Mouse (Mus musculus) heart, embryonic 12.5 days (tissue): ENCODE data around the gene Lrrc8d. TPM values are rescaled to one million over a fixed set of nuclear protein-coding genes. Genes with fewer than 3 reads are reported as not detected.

Experiments used
- ATAC-seq: fragments of 200-750 bp; cut with Nextera tagmentation; 2 replicates; pipeline ENCODE4 v1.8.0; 2017; ENCODE audit warnings: moderate TSS enrichment, moderate library complexity; ENCODE audit not compliant: insufficient number of reproducible peaks, low FRiP score
- H3K27ac ChIP-seq: fragments of 300-500 bp; sonication (generic); 2 replicates; pipeline ENCODE4 v1.5.1; 2016; ENCODE audit warnings: mild to moderate bottlenecking, moderate library complexity; ENCODE audit not compliant: poor library complexity, severe bottlenecking
- H3K27me3 ChIP-seq: fragments of 300-500 bp; sonication (generic); replicated peaks from 2 replicates; pipeline ENCODE4 v1.6.1; 2016; ENCODE audit warnings: mild to moderate bottlenecking, moderate library complexity
- H3K36me3 ChIP-seq: fragments of 300-500 bp; sonication (generic); 2 replicates; pipeline ENCODE4 v1.6.1; 2016; ENCODE audit warnings: mild to moderate bottlenecking, moderate library complexity
- H3K4me1 ChIP-seq: fragments of 300-500 bp; sonication (generic); replicated peaks from 2 replicates; pipeline ENCODE4 v1.6.1; 2016; ENCODE audit warnings: mild to moderate bottlenecking
- H3K4me2 ChIP-seq: fragments of 300-500 bp; sonication (generic); 2 replicates; pipeline ENCODE4 v1.6.1; 2016; ENCODE audit warnings: mild to moderate bottlenecking, moderate library complexity
- H3K4me3 ChIP-seq: fragments of 300-500 bp; sonication (generic); 2 replicates; pipeline ENCODE4 v1.5.1; 2016; ENCODE audit warnings: mild to moderate bottlenecking
- H3K9ac ChIP-seq: fragments of 300-500 bp; sonication (generic); 2 replicates; pipeline ENCODE4 v1.6.1; 2016; ENCODE audit warnings: mild to moderate bottlenecking, moderate library complexity
- H3K9me3 ChIP-seq: fragments of 300-500 bp; sonication (generic); replicated peaks from 2 replicates; pipeline ENCODE4 v1.6.1; 2016; ENCODE audit warnings: mild to moderate bottlenecking, moderate library complexity
- WGBS: fragments of 180-500 bp; shearing (Covaris S2); methylation state at CpG from one replicate; pipeline ENCODE4 v1.1.7; 2016; 5-methylcytosine and 5-hydroxymethylcytosine counted together
- polyA plus RNA-seq: library from polyadenylated mRNA; unstranded; fragments of >200 nt; fragmentation: Nextera tagmentation; extraction: Ambion mirVana; gene quantifications from 2 replicates; pipeline ENCODE4 v1.2.1, GENCODE M21; 2016

The Lrrc8d gene
- polyA plus RNA-seq, 1 experiment from 2014 or later = 10.7 TPM

DNA sequence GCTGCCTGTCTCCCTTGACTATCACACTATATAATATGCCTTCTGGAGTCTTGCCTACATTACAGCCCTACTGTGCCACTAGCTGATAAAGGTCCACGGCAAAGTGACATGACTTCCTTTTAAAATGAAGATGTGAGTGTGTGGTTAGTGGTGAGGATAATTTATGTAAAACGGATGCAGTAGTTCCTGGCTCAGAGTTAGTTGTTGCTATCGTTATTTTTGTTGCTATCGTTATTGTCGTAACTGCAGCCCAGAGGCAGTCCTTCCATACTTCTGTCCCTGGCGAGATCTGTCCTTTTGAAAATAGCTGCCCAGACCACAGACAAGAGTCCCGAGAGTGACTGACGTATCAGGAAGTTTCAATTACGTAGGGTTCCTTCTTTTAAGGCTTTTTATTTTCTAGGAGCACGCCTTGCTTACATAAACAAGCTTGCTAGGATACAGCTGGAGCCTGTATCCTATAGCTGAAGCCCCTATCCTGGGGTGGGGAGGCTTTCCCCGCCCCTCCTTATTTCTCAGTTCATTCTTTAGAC lies 18.4 kb downstream of the Lrrc8d start:
- no peak overlapping the region for H3K9ac ChIP-seq
- no peak overlapping the region for H3K4me2 ChIP-seq
- 0 out of 2 replicates have a peak, but pooled peaks cover 4% of the 10 kb centered on the region for H3K9me3 ChIP-seq
- 64% methylated on average over 11 of the region's 11 CpGs for WGBS
- H3K27ac ChIP-seq = no peak overlapping the region
- peaks cover 35% of the 10 kb centered on the region for H3K4me1 ChIP-seq
- peaks cover 54% of the 10 kb centered on the region for H3K27me3 ChIP-seq
- no peak overlapping the region for H3K4me3 ChIP-seq
- H3K36me3 ChIP-seq = no peaks in the 10 kb centered on the region
- ATAC-seq = no peak

DNA sequence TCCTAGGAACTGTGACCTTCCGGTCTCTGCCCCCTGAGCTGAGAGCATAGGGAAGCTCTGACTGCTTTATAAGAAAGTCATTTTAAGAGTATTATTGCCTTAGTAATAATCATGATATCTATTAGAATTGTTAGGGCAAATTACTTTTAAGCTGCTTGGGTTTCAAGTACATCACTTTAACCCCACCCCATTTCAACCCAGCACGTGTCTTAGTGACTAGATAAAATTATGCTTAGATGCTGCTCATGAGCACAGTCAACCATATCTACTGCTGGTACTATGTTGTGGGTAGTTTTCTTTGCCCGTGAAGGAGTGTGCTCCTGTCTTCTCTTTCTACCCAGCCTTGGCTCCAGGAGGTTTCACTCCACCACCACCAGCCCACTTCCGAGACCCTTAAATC lies 21.5 kb downstream of the Lrrc8d start:
- Histone ChIP-seq H3K36me3 (no peaks in the 10 kb centered on the region), H3K4me2 (no peak overlapping the region), H3K4me3 (no peak overlapping the region), H3K27me3 (peaks cover 28% of the 10 kb centered on the region), H3K27ac (no peak overlapping the region), H3K9me3 (0 out of 2 replicates have a peak, but pooled peaks cover 4% of the 10 kb centered on the region), H3K4me1 (peaks cover 22% of the 10 kb centered on the region), H3K9ac (no peak overlapping the region)
- 85% methylated on average over 4 of the region's 4 CpGs for WGBS
- no peak for ATAC-seq

DNA sequence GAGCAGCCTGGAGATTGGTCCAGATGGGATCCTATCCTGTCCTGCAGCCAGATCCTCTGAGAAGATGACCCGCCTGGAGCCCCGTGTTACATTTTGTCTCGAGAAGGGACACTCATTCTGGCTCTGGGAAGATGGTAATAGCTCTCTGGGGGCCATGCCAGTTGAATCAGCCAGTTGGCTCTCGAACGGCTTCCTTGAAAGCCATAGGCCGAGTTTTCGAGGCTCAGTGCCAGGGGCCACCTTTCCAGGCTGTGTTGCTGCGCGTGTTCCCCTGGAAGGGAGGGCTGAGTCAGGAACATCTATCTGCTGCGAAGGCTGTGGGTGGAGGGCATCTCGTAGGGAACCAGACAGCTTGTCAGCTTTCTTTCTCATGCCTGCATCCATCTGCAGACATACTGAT lies 23.0 kb downstream of the Lrrc8d start:
- Histone ChIP-seq H3K36me3 (no peaks in the 10 kb centered on the region), H3K4me2 (no peak overlapping the region), H3K9ac (no peak overlapping the region), H3K4me3 (no peak overlapping the region), H3K9me3 (0 out of 2 replicates have a peak, but pooled peaks cover 4% of the 10 kb centered on the region), H3K27me3 (peaks cover 22% of the 10 kb centered on the region), H3K27ac (no peak overlapping the region), H3K4me1 (peaks cover 7% of the 10 kb centered on the region)
- WGBS = 86% methylated on average over 11 of the region's 11 CpGs
- ATAC-seq = no peak

DNA sequence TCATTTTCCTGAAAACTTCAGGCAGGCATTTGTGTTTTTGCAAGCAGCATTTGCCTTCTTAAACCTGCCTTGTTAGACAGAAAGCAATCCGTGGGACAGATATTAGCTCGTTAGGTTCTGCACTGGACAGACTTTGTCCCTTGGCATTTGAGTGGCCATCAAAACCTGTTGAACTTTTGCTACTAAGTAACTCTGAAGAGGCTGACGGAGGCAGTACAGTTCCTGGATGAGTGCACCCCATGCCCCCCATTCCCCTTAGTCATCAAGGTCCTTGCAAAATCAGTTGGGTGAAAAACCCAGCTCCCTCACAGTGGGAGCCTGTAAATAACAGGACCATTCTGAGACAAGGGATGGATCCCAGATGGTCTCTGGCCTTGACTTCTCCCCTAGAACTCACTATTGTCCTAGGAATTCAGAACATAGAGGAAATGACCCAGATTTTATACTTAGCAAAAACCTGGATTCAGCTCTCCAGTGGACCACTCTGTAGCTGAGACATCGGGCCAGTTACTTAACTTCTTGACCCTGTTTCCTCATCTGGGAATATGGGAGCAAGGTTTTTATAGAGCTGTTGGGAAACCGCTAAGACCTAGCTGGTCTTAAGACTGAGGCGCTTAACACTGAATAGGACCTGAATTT lies 30.5 kb downstream of the Lrrc8d start:
- no peak for ATAC-seq
- Histone ChIP-seq H3K4me3 (no peak overlapping the region), H3K27ac (no peak overlapping the region), H3K4me2 (no peak overlapping the region), H3K27me3 (peaks cover 30% of the 10 kb centered on the region), H3K36me3 (0 out of 2 replicates have a peak, but pooled peaks cover 2% of the 10 kb centered on the region), H3K9me3 (no peaks in the 10 kb centered on the region), H3K4me1 (peaks cover 7% of the 10 kb centered on the region), H3K9ac (no peak overlapping the region)
- WGBS = 89% methylated on average over 6 of the region's 6 CpGs

DNA sequence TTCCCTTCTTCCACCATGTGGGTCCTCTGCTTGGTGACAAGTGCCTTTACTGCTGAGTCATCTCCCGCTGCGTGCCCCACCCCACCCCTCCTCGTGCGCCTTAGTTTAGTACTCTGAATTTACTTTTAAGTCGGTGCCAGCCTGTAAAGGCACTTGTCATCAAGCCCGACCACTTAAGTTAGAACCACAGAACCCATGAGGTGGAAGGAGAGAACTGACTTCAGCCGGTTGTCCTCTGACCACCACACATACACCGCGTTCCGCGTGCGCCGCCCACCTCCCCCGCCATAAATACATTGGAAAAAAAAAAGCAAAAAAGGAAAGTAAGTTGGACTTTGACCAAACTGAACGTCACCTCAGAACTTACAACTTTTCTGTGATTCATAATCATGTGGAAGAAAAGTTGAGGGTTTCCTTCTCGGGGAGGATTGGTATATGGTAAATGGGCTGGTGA lies 31.4 kb downstream of the Lrrc8d start:
- H3K36me3 ChIP-seq = 0 out of 2 replicates have a peak, but pooled peaks cover 2% of the 10 kb centered on the region
- ATAC-seq = peak; percentile 73; the same call in 1 of the 2 replicates
- H3K4me1 ChIP-seq = peaks cover 7% of the 10 kb centered on the region
- H3K9ac ChIP-seq = peak overlapping the region; percentile 24; the same call in 1 of the 2 replicates
- H3K27ac ChIP-seq = no peak overlapping the region
- 20% methylated on average over 16 of the region's 16 CpGs for WGBS
- H3K4me2 ChIP-seq = peak overlapping the region; percentile 98
- peaks cover 30% of the 10 kb centered on the region for H3K27me3 ChIP-seq
- no peaks in the 10 kb centered on the region for H3K9me3 ChIP-seq
- H3K4me3 ChIP-seq = peak overlapping the region; percentile 64

DNA sequence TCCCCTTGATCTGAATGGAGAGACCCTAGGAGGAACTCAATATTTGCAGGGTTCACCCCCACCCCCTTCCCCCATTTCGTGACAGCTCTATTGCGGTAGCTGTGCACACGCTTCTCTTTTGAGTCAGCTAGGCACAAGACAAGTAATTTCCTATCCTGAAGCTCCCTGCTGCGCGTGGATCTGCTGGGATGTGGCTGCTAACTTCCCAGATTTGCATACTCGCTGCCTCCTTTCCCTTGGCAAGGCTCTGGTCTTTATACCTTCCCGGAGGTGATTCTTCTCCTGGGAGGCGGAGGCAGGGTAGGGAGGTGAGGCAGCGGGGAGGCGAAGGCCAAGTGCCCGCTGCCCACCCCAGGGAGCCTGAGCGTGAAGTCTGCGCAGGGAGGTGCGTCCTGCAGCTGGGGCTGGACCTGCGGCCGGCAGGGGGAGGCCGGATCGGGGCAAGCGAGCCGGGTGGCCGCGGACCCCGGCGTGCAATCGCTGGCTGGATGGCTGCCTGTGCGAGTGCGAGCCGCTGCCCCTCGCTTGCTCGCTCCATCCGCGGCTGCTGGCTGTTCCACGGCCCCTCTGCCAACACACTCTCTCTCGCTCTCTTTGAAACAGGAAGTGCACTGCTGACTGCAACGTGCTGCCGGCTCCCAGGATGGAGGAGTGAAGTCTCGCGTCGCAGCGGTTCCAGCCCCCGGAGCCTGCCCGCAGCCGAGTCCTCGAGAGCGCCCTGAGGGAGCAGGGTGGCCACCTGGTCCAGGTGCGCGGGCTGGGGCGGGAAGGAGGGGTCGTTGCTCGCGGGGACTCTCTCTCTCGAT lies 32.1 kb downstream of the Lrrc8d start:
- H3K36me3 ChIP-seq = 0 out of 2 replicates have a peak, but pooled peaks cover 2% of the 10 kb centered on the region
- H3K9me3 ChIP-seq = no peaks in the 10 kb centered on the region
- under 1% methylated on average over 46 of the region's 52 CpGs for WGBS
- peak overlapping the region; percentile 64 for H3K4me3 ChIP-seq
- H3K27ac ChIP-seq = no peak overlapping the region
- peaks cover 30% of the 10 kb centered on the region for H3K27me3 ChIP-seq
- peaks cover 7% of the 10 kb centered on the region for H3K4me1 ChIP-seq
- peak; percentile 79 for ATAC-seq
- peak overlapping the region; percentile 98 for H3K4me2 ChIP-seq
- peak overlapping the region; percentile 80 for H3K9ac ChIP-seq

DNA sequence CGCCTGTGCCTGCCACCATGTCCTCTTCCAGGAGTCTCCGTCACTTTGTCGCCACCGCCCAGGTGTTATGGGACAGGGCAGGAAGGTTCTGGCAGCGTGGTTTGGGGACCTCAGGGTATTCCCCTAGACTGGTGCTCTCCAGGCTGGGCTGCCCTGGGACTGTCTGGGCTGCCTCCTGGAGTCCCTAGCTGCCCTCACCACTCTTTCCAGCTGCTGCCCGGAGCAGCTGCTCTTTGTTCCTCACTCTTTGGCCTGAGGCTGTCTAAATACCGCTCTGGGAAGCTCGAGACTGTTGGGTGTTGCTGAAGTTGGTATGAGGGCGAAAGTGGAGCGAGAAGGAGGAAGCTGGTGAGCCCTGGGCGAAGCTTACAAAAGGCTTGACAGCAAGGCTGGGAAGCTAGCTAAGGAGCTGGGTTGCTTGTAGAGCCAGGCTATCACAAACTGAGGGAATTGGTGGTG lies 32.7 kb downstream of the Lrrc8d start:
- Histone ChIP-seq H3K9ac (peak overlapping the region; percentile 80), H3K27me3 (peaks cover 30% of the 10 kb centered on the region), H3K27ac (no peak overlapping the region), H3K9me3 (no peaks in the 10 kb centered on the region), H3K4me2 (peak overlapping the region; percentile 98), H3K4me1 (peaks cover 10% of the 10 kb centered on the region), H3K4me3 (peak overlapping the region; percentile 64), H3K36me3 (0 out of 2 replicates have a peak, but pooled peaks cover 2% of the 10 kb centered on the region)
- 27% methylated on average over 11 of the region's 11 CpGs for WGBS
- peak; percentile 55 for ATAC-seq

DNA sequence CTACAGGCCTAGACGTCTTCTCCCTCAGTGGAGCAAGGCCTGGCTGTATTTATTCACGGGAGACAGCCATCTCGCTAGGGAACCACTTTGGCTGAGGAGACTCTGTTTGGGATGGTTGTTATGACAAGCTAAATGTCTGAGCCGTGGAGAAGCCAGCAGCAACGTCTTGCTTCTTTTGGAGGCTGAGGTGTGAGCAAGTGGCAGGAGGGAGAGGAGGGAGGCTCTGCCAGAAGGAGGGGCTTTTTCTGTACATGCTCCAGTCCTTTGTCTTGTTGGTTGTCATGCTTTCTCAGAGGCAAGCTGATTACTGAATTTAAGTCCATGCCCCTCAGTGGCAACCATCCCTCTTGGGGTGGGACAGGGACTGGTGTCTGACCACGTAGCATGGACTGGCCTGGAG lies 33.5 kb downstream of the Lrrc8d start:
- H3K9ac ChIP-seq = no peak overlapping the region
- H3K4me3 ChIP-seq = no peak overlapping the region
- H3K9me3 ChIP-seq = no peaks in the 10 kb centered on the region
- H3K27me3 ChIP-seq = peaks cover 30% of the 10 kb centered on the region
- no peak overlapping the region for H3K4me2 ChIP-seq
- 0 out of 2 replicates have a peak, but pooled peaks cover 2% of the 10 kb centered on the region for H3K36me3 ChIP-seq
- 76% methylated on average over 6 of the region's 6 CpGs for WGBS
- H3K27ac ChIP-seq = no peak overlapping the region
- no peak for ATAC-seq
- peaks cover 10% of the 10 kb centered on the region for H3K4me1 ChIP-seq

DNA sequence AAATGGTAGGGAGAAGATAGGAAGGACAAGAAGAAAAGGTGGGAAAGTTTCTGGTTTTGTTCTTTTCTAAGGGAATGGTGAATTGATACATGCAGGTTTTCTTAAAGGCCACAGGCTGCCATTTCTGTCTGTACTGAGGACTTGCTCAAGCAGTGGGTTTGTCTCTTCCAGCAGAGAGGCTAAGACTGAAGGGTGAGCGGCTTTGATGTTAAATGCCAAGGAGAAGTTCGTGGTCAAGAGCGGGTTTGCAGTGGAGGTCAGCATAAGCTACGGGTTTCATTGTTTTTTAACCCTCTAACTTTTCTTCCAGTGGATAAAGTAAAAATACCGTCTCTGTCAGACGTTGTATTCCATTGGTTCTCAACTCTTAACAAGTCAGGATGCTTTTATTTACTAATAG lies 36.6 kb downstream of the Lrrc8d start:
- Histone ChIP-seq H3K4me3 (no peak overlapping the region), H3K27ac (no peak overlapping the region), H3K9ac (no peak overlapping the region), H3K9me3 (no peaks in the 10 kb centered on the region), H3K4me2 (no peak overlapping the region), H3K36me3 (no peaks in the 10 kb centered on the region), H3K4me1 (peaks cover 10% of the 10 kb centered on the region), H3K27me3 (peaks cover 15% of the 10 kb centered on the region)
- no peak for ATAC-seq
- 83% methylated on average over 6 of the region's 6 CpGs for WGBS

DNA sequence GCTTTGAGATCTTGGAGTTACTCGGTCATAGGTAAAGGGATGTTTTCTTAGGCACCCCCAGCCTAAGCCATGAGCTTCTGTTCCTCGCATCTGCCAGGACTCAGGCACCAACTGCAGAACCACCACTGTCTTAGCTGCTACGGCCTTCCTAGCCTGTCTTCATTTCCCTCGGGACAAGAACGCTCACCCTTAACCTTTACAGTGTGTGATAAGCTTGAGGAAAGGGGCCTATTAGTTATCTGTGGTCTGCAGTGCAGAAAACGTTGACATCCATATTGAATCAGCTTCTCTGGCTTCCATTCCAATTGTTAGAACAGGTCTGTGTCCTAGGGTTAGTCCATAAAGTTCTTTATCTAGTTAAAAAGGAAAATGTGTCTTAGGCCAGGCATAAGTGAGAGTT lies 37.4 kb downstream of the Lrrc8d start:
- H3K9me3 ChIP-seq = no peaks in the 10 kb centered on the region
- no peak overlapping the region for H3K4me3 ChIP-seq
- no peak overlapping the region for H3K4me2 ChIP-seq
- H3K27me3 ChIP-seq = peaks cover 15% of the 10 kb centered on the region
- H3K9ac ChIP-seq = no peak overlapping the region
- H3K4me1 ChIP-seq = peaks cover 9% of the 10 kb centered on the region
- ATAC-seq = no peak
- no peaks in the 10 kb centered on the region for H3K36me3 ChIP-seq
- WGBS = 41% methylated on average over 6 of the region's 6 CpGs
- no peak overlapping the region for H3K27ac ChIP-seq

DNA sequence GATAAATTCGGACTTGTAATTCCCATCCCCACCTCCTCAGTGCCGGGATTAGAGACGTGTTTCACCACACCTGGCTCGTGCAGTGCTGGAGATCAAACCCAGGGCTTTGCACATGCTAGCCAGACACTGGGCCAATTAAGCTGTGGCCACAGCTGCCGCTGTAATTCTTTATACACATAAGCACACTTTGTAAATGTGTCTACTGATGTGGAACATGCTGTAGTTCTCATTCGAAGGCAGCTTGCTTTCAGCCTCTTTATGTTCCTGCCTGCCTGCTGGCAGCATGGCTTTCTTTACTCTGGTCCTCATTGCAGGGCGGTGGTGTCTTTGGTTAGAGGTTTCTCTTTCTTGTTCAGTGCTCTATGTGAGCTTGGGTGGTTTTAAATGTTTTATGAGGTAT lies 40.7 kb downstream of the Lrrc8d start:
- Histone ChIP-seq H3K9me3 (no peaks in the 10 kb centered on the region), H3K4me1 (peaks cover 13% of the 10 kb centered on the region), H3K27ac (no peak overlapping the region), H3K9ac (no peak overlapping the region), H3K36me3 (no peaks in the 10 kb centered on the region), H3K4me2 (no peak overlapping the region), H3K27me3 (no peaks in the 10 kb centered on the region), H3K4me3 (no peak overlapping the region)
- WGBS = 79% methylated on average over 7 of the region's 7 CpGs
- ATAC-seq = no peak
